In the genomic region with DNA sequence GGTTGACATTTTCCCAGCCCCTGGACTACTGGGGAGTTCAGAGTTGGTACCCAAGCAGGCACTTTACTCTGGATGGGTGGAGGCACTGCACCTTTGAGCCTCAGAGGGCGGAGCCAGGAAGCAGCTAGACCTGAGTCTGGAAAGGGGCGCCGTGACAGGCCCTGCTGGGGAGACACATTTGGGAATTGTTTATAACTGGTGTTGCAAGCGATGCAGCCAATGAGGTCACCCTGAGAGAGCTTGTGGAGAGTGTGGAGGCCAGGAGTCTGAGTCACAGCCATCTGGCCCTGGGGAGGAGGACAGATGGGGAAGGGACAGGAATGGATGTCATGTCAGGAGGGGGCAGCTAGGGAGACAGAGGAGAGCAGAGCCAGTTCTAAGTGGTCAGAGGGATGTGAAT, we compare ENCODE assay signal across 8 mouse cellular contexts.
DNase-seq lines count a peak whose midpoint lies in the region; ATAC-seq lines count a peak whose summit lies in the region.

No protein-coding gene starts in this region.

- DNase-seq in kidney, postnatal 14 days: peak; percentile 48
- DNase-seq in adrenal gland, adult 8-10 months: peak; percentile 93
- peak; percentile 57 to 76 for DNase-seq in heart, postnatal 36 days
- DNase-seq in lung, postnatal 36 days: peak; percentile 79
- peak; percentile 54 to 71 for DNase-seq in thymus, postnatal 36 days
- no peak for DNase-seq in layer of hippocampus, adult 11-12 months (ENCODE audit: low spot score)

- H3K4me3 ChIP-seq in kidney, embryonic 16.5 days (ENCODE audit: low read length): no peak overlapping the region
- no peak overlapping the region for H3K4me3 ChIP-seq in forebrain, embryonic 12.5 days (replicated peaks)

- H3K9me3 ChIP-seq in kidney, embryonic 16.5 days (ENCODE audit: low read length): no peaks in the 10 kb centered on the region
- H3K9me3 ChIP-seq in forebrain, embryonic 12.5 days: no peaks in the 10 kb centered on the region

- WGBS in kidney, embryonic 16.5 days: 53% methylated on average over 4 of the region's 4 CpGs
- 71% methylated on average over 4 of the region's 4 CpGs for WGBS in forebrain, embryonic 12.5 days

- intact Hi-C loops in heart, postnatal 36 days (cut with DNase I): loop anchor here (2.0 kb wide), 1 partner anchor 29 kb away; no protein-coding TSS in a partner anchor

- no peaks in the 10 kb centered on the region for H3K27me3 ChIP-seq in kidney, embryonic 16.5 days (ENCODE audit: insufficient read depth, low read length)
- no peaks in the 10 kb centered on the region for H3K27me3 ChIP-seq in forebrain, embryonic 12.5 days

- no peak overlapping the region for H3K4me2 ChIP-seq in kidney, embryonic 16.5 days (replicated peaks; ENCODE audit: low read depth, low read length)
- no peak overlapping the region for H3K4me2 ChIP-seq in forebrain, embryonic 12.5 days

- peaks cover 85% of the 10 kb centered on the region for H3K4me1 ChIP-seq in kidney, embryonic 16.5 days (ENCODE audit: insufficient read depth, low read length)
- H3K4me1 ChIP-seq in forebrain, embryonic 12.5 days: peaks cover 84% of the 10 kb centered on the region

- H3K9ac ChIP-seq in kidney, embryonic 16.5 days (replicated peaks; ENCODE audit: low read length): no peak overlapping the region
- no peak overlapping the region for H3K9ac ChIP-seq in forebrain, embryonic 12.5 days

- no peak overlapping the region for H3K27ac ChIP-seq in kidney, embryonic 16.5 days (ENCODE audit: low read length)
- H3K27ac ChIP-seq in forebrain, embryonic 12.5 days: peak overlapping the region; percentile 10; the same call in 1 of the 2 replicates

- 0 out of 2 replicates have a peak, but pooled peaks cover 4% of the 10 kb centered on the region for H3K36me3 ChIP-seq in kidney, embryonic 16.5 days (ENCODE audit: insufficient read depth, low read length)
- peaks cover 27% of the 10 kb centered on the region; the same call in 1 of the 2 replicates for H3K36me3 ChIP-seq in forebrain, embryonic 12.5 days (replicated peaks)

- ATAC-seq in kidney, embryonic 16.5 days (ENCODE audit: low FRiP score, low TSS enrichment): no peak
- ATAC-seq in forebrain, embryonic 12.5 days (ENCODE audit: low FRiP score): no peak
